Mouse (Mus musculus) ES-Bruce4 (cell line): ENCODE data around the gene Efemp2. TPM values are rescaled to one million over a fixed set of nuclear protein-coding genes. Genes with fewer than 3 reads are reported as not detected.
A peak's percentile ranks its signal among the peaks of the same experiment; 100 is the strongest.

Source experiments
- H3K27ac ChIP-seq: 2 replicates; pipeline ENCODE4 v1.5.1; 2012; ENCODE audit warnings: low read length, inconsistent platforms; ENCODE audit not compliant: insufficient read depth
- H3K27me3 ChIP-seq: 2 replicates; pipeline ENCODE4 v1.6.1; 2012; ENCODE audit warnings: mild to moderate bottlenecking, low read length, inconsistent platforms; ENCODE audit not compliant: control insufficient read depth, poor library complexity, insufficient read depth, severe bottlenecking
- H3K36me3 ChIP-seq: 2 replicates; pipeline ENCODE4 v1.6.1; 2012; ENCODE audit warnings: inconsistent platforms, mild to moderate bottlenecking, low read length, moderate library complexity; ENCODE audit not compliant: control insufficient read depth, poor library complexity, insufficient read depth, severe bottlenecking
- H3K4me1 ChIP-seq: one replicate; pipeline ENCODE4 v1.8.1; 2011; ENCODE audit warnings: low read length; ENCODE audit not compliant: control insufficient read depth, insufficient read depth
- H3K4me3 ChIP-seq: 2 replicates; pipeline ENCODE4 v1.5.1; 2011; ENCODE audit warnings: low read depth, mild to moderate bottlenecking, low read length
- H3K9ac ChIP-seq: 2 replicates; pipeline ENCODE4 v1.6.1; 2012; ENCODE audit warnings: low read depth, mild to moderate bottlenecking, inconsistent platforms; ENCODE audit not compliant: poor library complexity, severe bottlenecking
- H3K9me3 ChIP-seq: replicated peaks from 2 replicates; pipeline ENCODE4 v1.6.1; 2012; ENCODE audit warnings: mild to moderate bottlenecking, low read length, inconsistent platforms; ENCODE audit not compliant: control insufficient read depth, poor library complexity, insufficient read depth, severe bottlenecking
- CTCF ChIP-seq: IDR thresholded peaks from one replicate; pipeline ENCODE4 v1.8.1; 2011; ENCODE audit warnings: low read depth, low read length
- EP300 ChIP-seq: IDR thresholded peaks from 2 replicates; pipeline ENCODE4 v1.6.1; 2011; ENCODE audit warnings: low read depth, low read length; ENCODE audit not compliant: insufficient read depth
- POLR2A ChIP-seq: IDR thresholded peaks from one replicate; pipeline ENCODE4 v1.8.1; 2011; ENCODE audit warnings: low read length; ENCODE audit not compliant: insufficient read depth
- polyA plus RNA-seq: library from polyadenylated mRNA; stranded (reverse); fragments of >200 nt; gene quantifications from 2 replicates; pipeline ENCODE4 v1.2.4, GENCODE M21; 2011; ENCODE audit warnings: low read depth; ENCODE audit not compliant: missing spikeins, insufficient read depth, insufficient read length

The Efemp2 gene
- 21.5 and 24.6 TPM in 2 replicates for polyA plus RNA-seq

- H3K36me3 ChIP-seq, result no peaks in the 10 kb centered on the region
- no peaks in the 10 kb centered on the region for H3K9me3 ChIP-seq
- H3K4me1 ChIP-seq, result no peaks in the 10 kb centered on the region
- TF ChIP-seq POLR2A (peak; percentile 70), CTCF (no peak)
- H3K4me3 ChIP-seq, result peak within 1 kb of the TSS; percentile 73
- H3K9ac ChIP-seq, result peak within 1 kb of the TSS; percentile 65
- H3K27me3 ChIP-seq, result no peaks in the 10 kb centered on the region
- no peak within 1 kb of the TSS for H3K27ac ChIP-seq
These were observed at the start of gene Efemp2 for GRCm38 (mm10) chr19:5473720-5474119. Gene Efemp2 (plus strand): TSS chr19:5473954.

DNA sequence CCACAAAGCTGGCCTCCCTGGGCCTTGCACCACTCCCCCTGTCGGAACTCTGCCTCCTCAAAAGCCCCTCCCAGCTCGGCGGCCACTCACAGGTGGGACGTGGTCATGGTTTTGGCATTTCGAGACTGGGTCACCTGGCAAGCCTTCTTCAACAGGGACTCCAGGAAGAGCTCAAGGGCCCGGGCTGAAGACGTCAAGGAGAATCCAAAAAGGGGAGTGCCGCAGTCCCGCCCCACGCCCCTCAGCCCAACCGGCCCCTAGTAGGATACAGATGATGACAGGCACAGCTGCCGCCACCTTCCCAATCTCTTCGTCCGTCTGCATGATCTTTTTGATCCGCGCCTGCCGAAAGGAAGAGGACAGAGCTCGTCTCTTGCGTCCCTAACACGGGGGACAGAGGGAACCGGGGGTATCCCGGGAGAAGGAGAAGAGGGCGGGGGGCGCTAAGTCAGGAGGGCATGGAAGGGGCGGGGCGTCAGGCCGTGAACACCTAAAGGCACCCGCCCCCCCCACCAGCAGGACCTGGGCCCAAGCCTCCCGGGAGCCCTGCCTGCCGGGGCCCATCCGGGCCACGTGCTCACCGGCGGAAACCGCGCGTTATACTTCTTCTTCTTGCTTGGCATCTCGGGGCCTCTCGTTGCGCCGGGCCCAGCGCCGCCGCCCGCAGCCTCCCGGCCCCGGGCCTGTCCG, 49.5 kb upstream of the Efemp2 start:
- TF ChIP-seq CTCF (no peak), EP300 (no peak), POLR2A (no peak)
- H3K4me3 ChIP-seq, result peak overlapping the region; percentile 98
- H3K36me3 ChIP-seq, result no peaks in the 10 kb centered on the region
- H3K27me3 ChIP-seq, result no peaks in the 10 kb centered on the region
- H3K9me3 ChIP-seq, result no peaks in the 10 kb centered on the region
- H3K27ac ChIP-seq, result no peak overlapping the region; the same call in 1 of the 2 replicates
- H3K4me1 ChIP-seq, result no peaks in the 10 kb centered on the region
- peak overlapping the region; percentile 97 for H3K9ac ChIP-seq

- TF ChIP-seq POLR2A, result no peak
- TF ChIP-seq CTCF, result no peak
- TF ChIP-seq EP300, result no peak
- peak within 1 kb of the TSS; percentile 34 for H3K27ac ChIP-seq
- H3K9me3 ChIP-seq, result no peaks in the 10 kb centered on the region
- H3K36me3 ChIP-seq, result no peaks in the 10 kb centered on the region
- no peaks in the 10 kb centered on the region for H3K27me3 ChIP-seq
- no peaks in the 10 kb centered on the region for H3K4me1 ChIP-seq
- peak within 1 kb of the TSS; percentile 99 for H3K4me3 ChIP-seq
- H3K9ac ChIP-seq, result peak within 1 kb of the TSS; percentile 97
These were observed 48.7 kb upstream of the Efemp2 start, which contains the start of the genes Drap1 and AI837181 for GRCm38 (mm10) chr19:5424782-5425741. Gene Drap1 (minus strand): TSS chr19:5424979. Gene AI837181 (plus strand): TSS chr19:5425144.

DNA sequence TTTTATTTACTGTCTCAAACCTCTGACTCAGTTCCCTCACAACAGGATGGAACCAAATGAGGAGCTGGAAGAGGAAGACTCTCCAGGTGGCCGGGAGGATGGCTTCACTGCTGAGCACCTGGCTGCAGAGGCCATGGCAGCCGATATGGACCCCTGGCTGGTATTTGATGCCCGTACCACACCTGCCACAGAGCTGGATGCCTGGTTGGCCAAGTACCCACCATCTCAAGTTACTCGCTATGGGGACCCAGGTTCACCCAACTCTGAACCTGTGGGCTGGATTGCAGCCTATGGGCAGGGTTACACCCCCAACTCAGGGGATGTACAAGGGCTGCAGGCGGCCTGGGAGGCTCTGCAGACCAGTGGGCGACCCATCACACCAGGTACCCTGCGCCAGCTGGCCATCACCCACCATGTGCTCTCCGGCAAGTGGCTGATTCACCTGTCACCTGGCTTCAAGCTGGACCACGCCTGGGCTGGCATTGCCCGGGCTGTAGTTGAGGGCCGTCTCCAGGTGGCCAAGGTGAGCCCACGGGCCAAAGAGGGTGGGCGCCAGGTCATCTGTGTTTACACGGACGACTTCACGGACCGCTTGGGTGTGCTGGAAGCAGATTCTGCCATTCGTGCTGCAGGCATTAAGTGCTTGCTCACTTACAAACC, 47.7 kb upstream of the Efemp2 start:
- Histone ChIP-seq H3K27ac (0 out of 2 replicates have a peak overlapping the region, but pooled peaks have one; percentile 34), H3K4me3 (peak overlapping the region; percentile 99), H3K4me1 (no peaks in the 10 kb centered on the region), H3K36me3 (no peaks in the 10 kb centered on the region), H3K27me3 (no peaks in the 10 kb centered on the region), H3K9me3 (no peaks in the 10 kb centered on the region), H3K9ac (peak overlapping the region; percentile 97)
- no peak for TF ChIP-seq POLR2A
- TF ChIP-seq CTCF, result no peak
- TF ChIP-seq EP300, result no peak

DNA sequence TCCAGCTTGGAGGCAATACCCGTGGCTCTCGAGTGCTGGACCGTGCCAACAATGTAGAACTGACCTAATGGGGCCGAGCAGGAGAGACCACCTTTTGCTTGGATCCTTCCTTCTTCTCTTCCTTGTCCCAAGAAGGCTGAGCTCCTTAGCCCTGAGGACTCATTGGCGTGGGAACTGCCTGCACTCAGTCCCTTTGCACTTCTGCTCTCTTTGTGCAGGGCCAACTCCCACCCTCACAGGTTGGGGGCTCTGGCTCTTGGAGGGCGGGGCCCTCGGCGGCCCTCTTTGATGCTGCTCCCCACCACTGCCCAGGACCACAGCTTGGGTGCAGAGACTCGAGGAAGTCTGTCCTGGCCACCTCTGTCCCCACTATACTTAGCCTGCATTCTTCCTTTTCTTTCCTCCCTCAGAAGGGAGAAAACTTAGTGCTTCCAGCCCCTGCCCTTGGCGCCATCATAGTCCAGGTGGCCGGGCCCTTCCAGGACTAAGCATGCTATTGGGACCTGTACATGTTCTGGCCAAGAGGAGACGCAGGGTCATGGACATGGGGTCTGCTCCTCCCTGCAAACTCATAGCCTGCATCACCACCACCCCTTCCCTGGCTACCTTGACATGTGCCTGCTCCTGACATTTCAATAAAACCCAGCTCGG, 47.0 kb upstream of the Efemp2 start:
- Histone ChIP-seq H3K4me3 (no peak overlapping the region), H3K27ac (no peak overlapping the region), H3K4me1 (no peaks in the 10 kb centered on the region), H3K27me3 (no peaks in the 10 kb centered on the region), H3K9me3 (no peaks in the 10 kb centered on the region), H3K9ac (no peak overlapping the region), H3K36me3 (no peaks in the 10 kb centered on the region)
- TF ChIP-seq EP300 (no peak), CTCF (no peak), POLR2A (no peak)
